Mouse (Mus musculus) cerebellum, postnatal 4 days (tissue): Measurements from ENCODE around the gene Sike1.
A peak's percentile ranks its signal among the peaks of the same experiment; 100 is the strongest.

Source experiments
- DNase-seq, 2 experiments: peaks; one replicate each; pipeline ENCODE4 v3.0.0; 2022; ENCODE audit warnings: low spot score in 2 of 2, mixed read lengths in 1 of 2

Sike1 gene

DNA sequence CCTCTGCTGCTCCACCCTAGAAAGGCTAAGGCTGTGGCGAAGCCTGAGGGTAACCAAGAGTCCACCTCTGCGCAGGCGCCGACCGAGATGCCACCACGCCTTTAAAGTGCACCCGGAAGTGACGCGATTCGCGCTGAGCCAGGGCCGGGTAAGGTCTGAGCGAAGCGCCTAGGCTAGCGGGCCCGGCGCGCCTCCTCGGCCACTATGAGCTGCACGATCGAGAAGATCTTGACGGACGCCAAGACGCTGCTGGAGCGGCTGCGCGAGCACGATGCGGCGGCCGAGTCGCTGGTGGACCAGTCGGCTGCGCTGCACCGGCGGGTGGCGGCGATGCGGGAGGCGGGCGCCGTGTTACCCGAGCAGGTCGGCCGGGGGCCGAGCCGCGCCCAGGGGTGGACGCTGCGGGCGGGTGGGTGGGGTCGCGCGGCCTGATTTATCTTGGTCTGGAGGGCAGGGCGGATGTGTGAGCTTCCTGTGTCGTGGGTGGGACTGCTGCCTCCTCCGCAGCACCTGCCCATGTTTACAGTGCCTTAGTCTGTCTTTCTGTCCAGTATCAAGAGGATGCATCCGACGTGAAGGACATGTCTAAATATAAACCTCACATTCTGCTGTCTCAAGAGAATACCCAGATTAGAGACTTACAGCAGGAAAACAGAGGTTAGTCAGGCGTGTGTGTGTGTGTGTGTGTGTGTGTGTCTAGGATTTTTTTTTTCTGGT, at the start of gene Sike1:
TSS of gene Sike1 (plus strand) at position 104 of the 717 bp plus-strand sequence.
- DNase-seq, result peak; percentile 83 to 86

DNA sequence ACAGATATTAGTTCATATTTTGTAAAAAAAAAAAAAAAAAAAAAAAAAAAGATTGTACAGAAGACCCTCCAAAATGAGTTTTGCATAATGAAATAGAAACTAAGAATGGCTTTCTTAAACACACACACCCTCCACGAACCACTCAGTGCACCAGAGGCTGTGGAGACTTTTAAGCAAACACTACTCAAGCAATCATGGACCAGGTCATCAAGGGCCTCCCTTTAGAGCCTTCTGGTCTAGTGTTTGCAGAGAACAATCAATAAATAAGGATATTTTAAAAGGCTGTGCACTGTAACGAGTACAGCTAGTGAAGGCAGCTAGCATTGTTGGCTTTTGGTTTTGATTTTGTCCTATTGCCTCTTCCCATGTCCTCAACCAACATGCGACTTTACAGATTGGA, 49.2 kb upstream of the Sike1 start:
- DNase-seq, result no peak

DNA sequence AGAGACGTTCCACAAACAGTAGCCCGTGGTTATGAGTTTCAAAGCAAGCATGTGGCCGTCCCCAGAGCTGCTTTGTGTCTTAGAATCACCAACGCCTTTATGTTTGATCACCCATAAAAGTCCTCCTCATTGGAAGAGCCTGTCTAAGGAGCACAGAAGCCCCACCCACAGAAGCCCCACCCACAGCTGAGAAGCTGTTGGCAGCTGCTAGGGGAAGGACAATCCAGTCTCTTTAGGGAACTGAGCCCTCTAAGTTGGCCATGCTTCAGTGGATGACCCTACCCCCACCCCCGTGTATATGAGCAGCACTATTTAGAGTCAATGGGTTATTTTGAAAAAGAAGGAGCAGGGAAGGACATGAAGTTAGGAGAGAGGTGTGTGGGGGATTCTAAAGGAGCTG, 48.6 kb upstream of the Sike1 start:
- DNase-seq, result no peak

DNA sequence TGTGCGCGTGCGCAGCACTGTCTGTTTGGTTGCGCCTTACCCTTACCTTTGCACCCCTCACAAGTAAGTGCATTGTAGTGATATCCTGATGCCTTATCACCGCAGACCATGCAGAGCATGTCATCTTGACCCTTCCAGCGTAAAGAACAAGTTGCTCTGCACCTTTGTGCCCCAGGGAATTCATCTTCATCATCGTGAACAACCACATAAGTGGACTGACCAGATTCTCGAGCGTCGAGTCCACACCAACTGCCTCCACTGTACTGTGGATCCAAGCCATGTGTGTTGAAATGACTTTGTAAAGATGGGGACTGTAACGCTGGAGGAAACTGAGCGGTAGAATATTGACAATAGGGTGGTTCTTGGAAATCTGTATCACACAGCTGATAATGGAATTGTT, 41.0 kb upstream of the Sike1 start:
- DNase-seq, result no peak

DNA sequence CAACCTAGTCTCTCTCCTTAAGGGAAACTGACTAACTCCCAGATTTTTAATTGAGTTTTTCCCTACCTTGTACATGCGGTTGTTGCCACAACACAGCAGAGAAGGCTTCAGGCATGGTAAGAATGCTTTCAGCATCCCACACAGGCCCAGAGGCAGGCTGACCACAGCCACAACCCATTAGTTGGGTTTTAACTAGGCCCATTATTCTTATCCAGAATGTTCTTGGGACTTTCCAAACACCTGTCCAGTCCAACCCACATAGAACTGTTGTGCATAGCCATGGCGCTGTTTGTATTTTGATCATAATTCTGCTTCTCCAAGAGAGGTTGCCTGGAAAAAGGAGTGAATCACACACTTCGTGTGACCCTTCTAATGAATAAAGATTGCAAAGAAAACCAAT, 40.4 kb upstream of the Sike1 start:
- no peak for DNase-seq

DNA sequence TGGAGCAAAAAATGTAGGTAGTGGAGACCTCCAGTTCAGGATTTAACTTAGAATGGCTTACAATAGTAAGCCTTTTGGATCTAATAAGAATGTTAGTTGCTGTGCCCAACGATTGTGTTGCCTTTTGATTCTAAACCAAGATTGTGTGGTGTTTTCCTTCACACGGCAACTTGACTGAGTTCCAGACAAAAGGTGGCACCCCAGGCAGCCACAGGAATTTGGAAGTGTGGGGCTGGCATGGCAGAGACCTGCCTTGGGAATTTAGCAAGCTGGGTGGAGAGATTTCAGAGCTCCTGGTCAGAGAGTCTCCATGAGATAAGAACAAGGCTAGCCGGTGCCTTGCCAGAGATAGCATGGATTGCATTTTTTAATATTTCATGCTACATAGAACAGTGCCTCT, 39.9 kb upstream of the Sike1 start:
- DNase-seq, result no peak

DNA sequence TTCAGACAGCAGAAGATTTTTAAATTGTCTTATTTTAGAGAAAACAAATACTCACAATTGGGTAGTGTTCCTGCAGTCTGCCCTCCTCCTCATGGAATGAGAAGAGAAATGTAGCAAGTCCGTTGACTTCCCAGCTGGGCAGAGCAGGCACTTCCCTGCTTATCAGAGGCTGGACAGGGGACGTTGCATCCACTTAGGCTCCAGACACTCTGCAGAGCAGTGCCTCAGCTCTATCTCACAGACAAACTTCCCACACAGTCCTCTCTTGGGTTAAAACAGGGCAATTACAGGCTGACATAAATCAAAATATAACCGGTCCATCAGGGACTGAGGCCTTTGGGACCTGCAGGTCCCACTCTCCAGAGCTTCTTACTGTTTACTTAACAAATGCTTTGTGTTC, 31.5 kb upstream of the Sike1 start, which contains the start of gene Nr1h5:
TSS of gene Nr1h5 (minus strand) at position 101 of the 400 bp plus-strand sequence.
- DNase-seq, result no peak

DNA sequence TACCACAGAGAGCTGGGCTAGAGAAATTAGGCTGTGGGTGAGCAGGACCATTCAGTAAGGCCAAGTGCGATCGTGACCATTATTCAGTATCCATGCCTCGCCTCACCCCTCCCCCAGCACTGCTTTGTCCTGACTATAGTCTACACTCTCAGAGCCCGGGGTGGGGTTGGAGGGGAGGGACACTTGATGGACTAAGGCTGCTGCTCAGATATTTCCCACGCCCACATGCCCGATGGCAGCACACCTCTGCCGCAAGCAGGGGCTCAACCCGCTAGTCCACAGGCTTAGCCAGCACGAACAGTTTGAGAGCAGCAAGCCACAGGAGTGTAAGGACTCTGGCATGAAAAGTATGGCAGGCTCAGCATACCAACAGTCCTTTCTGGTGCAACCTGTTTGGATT, 25.4 kb upstream of the Sike1 start:
- DNase-seq, result no peak

DNA sequence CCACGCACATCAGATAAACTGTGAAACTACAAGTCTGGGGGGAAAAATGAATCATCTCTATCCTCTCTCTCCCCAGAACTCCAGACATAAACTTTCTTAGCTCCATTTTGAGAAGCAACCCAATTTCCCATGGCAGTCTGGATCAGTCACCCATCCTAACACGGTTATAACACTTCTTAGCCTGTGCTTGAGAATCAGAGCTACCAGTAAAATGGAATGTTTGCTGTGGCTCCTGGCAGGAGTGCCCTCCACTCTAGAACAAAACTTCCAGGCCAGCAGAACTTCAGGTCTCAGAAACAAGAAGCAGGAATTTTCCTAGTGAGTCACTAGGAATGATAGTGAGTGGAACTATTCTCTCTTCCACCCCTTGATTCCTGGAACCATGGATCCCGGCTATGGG, 25.0 kb upstream of the Sike1 start:
- no peak for DNase-seq

DNA sequence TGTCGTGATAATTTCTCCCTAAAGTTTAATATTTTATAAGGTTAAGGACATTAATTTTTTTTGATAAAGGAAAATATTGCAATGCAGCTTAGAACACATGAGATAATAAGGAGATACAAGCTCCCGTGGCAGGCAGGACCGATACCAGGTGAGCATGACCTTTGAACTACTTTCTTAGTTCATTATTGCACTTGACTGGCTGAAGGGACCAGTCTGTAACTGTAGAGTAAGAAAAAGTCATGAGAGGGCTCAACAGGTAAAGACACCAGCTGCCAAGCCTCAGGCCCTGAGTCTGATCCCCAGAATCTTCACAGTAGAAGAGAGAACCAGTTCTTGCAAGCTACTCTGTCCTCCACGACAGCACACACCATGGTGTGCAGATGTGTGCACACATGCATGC, 18.6 kb upstream of the Sike1 start:
- DNase-seq, result no peak

GRCm38 (mm10) chr3:102979550-102980348, 15.8 kb upstream of the Sike1 start:
- peak in 1 of 2 experiments; percentile 27 for DNase-seq

- no peak for DNase-seq
These were observed 15.2 kb upstream of the Sike1 start for GRCm38 (mm10) chr3:102980349-102980736.

DNA sequence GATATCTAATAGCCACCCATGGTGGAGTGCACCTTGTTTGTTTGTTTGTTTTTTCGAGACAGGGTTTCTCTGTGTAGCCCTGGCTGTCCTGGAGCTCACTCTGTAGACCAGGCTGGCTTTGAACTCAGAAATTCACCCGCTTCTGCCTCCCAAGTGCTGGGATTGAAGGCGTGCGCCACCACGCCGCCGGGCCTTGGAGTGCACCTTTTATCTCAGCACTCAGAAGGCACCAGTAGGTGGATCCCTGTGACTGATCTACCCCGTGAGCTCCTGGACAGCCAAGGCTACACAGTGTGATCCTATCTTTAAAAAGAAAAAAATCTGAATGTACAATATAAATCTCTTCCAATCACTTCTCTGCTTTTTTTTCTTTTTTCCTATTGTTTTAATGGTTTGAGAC, 4.5 kb upstream of the Sike1 start:
- DNase-seq, result no peak

DNA sequence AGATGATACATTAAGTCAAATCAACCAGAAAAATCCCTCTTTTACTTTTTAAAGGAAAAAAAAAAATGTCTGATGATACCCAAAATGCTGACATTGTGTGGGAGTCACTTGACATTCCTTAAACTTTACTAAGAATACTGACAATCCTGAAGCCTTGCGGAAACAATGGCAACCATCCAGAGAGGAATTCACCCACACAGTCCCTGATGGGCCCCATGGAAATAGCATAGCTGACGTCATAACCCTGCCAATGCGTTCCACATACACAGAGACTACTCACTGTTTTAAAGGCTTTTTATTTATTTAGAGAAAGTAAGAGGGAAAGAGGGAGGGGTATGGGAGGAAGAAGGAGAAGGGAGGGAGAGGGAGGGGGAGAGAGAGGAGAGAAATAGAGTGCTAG, 2.6 kb upstream of the Sike1 start:
- DNase-seq, result no peak

- DNase-seq, result no peak
These were observed 289 bp upstream of the Sike1 start for GRCm38 (mm10) chr3:102995233-102995604.

- DNase-seq, result no peak
These were observed 1.5 kb downstream of the Sike1 start for GRCm38 (mm10) chr3:102997036-102997435.

GRCm38 (mm10) chr3:102997591-102997990, 2.1 kb downstream of the Sike1 start:
- DNase-seq, result no peak

GRCm38 (mm10) chr3:103001595-103001994, 6.1 kb downstream of the Sike1 start:
- no peak for DNase-seq

DNA sequence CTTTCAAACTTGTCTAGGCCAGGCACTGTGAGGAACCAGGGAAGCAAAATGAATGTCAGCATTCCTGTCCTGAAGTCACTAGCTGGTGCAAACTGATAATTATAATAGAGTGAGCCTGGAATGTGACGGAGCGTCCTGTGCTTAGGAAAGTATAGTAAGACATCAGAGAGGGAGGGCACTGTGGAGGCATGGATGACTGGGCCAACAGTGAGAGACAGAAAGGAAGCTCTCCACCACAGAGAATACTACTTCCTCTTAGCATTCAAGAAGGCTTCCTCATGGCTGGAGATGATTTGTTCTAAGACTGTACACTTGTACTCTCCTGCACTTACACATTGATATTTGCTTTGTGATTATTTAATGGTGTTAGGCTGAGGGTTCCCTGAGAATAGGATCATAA, 21.8 kb downstream of the Sike1 start:
- no peak for DNase-seq

- no peak for DNase-seq
These were observed 24.0 kb downstream of the Sike1 start for GRCm38 (mm10) chr3:103019462-103019861.

GRCm38 (mm10) chr3:103020249-103020942, 24.9 kb downstream of the Sike1 start, which contains the start of gene Csde1:
TSS of gene Csde1 (plus strand) at chr3:103020426.
- peak; percentile 84 to 94 for DNase-seq

DNA sequence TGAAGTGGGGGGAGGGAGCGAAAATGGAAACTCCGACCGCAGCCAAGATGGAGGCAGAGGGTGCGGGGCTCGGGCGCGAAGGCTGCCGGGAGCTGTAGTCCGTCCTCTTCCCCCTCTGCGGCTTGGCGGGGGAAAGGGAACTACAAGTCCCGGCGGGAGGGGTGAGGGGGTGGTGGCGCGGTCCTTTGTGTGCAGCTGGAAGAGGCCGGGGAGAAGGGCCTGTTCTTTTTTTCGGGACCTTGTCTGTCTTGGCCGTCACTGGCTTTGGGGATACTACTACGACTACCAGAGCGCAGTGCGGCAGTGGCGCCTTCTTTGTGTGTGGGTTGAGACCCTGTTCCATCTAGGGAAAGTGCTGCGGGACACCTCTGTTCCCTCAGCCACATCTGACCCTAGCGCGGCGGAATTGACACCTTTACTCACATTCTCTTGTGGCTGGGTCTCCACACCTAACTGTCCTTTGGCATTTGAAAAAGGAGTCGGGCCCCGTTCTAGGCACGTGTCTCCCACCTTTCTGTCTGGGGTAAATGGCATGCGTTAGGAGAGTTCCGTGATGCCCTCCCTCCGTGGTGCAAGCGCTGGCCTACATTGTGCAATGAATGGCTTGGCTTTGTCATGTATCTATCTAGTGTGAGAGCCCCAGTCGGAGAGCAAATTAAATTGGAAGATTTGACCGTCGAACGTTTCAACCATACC, 25.6 kb downstream of the Sike1 start:
- peak; percentile 70 to 85 for DNase-seq
